Mouse (Mus musculus): Measurements from ENCODE around the gene Sema4g.
"Not testable (repeated sequence)": the region's sequence is repeated elsewhere in the genome, so short reads cannot be mapped to it uniquely, and the experiment has no call there.

The Sema4g gene

DNA sequence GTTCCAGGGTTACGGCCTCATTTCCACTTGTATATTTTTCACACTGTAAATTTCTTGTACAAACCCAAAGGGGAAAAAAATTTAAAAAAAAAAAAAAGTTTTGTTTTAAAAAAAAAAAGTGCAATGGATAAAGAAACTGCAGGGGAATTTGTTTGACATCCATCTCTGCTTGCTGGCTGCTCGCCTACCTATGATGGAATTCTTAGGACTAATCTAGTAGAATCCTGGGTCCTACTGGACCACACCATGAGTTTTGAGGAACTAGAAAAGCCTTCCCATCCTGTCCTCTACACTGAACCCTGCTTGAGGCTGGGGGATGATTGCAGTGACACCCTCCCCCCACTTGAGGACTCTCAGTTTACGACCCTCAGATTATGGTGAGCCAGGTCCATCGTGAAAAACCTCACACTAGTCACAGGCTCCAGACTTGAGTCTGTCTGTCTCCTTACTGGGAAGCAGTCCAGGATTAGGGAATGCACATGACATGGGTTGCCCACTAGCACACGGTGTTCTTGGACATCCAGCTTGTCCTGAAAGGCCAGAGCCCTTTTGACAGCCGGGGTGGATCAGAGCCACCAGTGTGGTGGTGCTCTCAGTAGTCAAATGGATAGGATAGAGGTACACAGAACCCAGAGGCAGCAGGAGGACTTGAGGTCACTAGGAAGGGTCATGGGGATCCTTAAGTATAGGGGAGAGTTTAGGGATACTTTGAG lies 38.2 kb downstream of the Sema4g start:
- DNase-seq: no peak

DNA sequence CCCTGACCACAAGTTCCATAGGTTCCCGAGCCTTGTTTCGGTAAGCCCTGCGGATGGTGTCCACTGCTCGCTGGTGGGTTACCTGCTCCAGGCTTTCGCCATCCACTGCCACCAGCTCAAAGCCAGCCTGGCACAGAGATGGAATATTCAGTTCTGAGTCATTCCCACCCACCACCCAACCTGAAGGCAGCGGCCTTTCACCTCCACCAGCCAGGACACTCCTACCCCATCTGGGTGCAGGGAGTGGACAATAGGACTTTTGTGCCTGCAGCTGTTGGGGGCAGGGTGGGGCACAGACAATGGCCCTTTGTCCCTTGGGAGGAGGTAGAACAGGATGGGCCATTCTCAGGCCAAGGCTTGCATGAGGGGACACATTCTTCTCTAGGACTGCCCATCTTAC lies 38.9 kb downstream of the Sema4g start:
- no peak for DNase-seq

DNA sequence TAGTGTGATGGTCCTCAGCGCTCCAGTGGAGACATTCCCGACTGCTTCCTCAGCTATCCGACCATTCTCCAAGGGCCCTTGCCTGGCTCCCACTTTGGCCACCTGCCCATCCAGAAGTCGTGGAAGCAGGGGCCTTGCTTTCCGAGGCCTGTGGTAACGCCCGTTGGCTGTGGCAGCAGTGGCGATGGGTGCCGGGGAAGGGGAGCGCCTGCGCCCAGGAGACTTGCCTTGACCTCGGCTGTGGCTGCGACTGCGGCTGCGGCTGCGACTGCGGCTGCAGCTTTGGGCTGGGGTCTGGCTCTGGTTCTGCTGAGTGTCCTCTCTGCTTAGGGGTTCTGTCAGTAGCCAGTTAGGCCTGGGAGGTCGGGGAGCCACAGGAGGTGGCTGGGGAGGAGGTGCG lies 39.8 kb downstream of the Sema4g start:
- DNase-seq: no peak

DNA sequence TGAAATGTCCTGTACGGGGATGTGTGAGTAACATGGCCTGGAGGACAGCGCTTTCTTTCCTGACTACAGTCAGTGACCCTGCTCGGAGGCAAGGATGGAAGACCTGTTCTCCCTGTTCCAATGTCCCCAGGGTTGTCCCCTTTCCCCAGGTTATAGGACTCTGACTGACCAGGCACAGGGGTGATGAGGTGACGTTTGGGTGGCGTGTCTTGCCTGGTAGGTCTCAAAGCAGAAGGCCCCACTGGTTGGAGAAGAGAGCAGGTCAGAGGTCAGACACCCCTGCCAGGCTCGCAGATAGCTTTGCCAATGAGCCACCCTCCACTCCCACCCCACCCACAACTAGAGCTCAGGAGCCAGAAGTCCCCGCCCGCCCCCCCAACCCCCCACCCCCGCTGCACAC lies 40.7 kb downstream of the Sema4g start:
- DNase-seq: no peak

DNA sequence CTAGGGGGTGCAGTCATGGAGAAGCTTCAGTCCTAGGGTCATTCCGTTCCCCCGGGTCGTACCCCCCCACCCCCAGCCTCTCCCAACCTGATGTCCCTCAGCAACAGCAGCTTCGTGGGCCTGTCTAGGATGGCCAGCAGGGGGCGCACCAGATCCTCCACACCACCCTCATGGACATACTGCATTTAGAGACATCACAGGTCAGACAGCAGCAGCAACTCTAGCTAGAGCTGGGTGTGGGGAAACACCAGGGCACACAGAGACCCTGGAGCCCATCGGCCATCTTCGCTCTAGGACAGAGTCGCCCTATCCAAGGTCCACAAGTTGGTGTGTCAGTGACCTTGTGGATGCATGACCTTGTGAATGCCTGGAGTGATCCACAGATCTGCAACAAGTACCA lies 41.2 kb downstream of the Sema4g start:
- peak; percentile 78 for DNase-seq

DNA sequence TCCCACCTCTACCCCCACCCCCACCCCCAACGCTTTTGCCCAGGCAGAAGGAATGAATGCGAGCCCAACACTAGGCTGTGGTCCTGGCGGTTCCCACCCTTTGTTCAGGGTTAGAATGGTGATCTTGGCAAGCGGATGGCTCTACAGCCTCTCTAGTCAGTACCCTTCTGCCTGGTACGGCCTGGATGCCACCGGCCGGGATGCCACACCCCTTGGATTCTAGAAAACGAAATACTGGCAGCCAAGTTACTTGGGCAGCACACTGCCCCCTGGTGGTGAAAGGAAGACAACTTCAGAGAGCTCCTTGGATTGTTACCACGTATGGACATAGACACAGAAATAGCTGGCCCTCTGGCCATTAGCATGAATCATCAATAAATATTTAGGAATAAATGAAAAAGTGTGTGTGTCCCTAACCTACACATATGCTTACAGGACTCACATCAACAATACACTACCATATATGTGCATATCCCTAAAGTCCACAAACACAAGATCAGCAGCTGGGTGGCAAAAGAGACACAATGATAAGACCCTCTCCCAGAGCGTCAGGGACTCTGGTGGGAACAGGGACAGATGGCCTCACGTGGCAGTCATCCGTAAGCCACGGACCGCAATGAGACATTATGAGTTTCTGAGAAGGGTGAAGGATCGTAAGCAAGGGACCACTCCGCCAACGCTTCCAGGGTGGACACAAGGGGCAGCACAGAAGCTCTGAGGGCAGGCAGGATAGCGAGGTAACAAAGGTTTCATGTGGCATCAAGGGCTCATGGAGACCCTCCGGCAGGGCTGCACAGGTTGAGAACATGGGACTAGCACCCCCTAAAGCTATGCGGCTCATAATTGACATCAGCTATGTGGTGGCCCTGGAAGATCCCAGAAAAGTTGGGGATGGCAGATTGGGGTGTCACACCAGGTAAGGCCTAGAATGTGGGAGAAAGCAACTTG lies 42.1 kb downstream of the Sema4g start:
- DNase-seq: peak; percentile 82

DNA sequence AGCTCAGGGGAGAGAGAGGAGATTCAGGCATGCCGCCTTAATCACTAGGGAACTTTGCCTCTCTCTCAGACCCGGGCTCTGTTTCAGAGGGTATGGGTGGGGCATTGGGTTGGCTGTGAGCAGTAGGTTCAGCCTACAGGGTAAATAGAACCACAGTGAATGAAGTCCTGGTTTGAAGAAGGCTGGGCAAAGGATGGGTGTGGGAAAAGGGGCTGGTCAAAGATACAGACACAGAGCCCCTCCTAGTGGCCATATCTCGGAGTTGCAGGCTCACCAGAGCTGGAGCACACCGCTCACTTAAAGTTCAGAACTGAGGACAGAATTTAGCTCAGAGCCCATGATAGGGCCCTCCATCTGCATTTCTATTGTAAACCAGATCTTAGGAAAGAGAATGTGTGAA lies 42.9 kb downstream of the Sema4g start:
- peak; percentile 83 for DNase-seq

DNA sequence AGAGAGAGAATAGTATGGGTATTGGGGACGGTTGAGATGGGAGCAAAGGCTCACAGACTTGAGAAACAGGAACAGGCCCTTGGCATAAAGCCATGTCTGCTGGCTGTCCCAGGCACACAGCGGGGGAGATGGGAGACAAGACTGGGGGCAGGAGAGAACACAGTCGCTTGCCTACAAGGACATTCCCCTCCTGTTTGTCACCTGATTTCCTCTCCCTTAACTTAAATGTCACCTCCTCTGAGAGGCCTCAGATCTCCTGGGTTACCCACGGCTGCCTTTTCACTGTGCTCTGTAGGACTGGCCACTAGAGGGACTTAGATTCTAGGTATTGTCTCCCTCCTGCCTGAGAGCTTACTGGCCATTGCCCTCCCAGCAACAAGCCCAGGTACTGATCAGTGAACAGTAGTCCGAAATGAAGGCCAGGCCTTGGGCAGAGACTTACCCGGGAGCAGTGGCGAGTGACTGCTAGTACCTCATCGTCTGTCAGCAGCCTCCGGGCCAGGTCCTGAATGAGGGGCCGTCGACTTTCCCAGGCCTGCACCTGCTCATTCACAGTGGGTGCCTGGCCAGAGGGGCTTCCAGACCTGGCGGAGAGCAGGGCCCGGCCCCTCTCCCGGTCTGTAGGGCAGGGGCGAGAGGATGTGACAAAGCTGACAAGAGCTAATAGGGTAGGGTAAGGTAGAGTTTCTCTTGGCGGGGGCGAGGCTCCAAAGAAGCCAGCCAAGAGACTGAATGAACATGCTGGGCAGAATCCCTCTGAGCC lies 43.9 kb downstream of the Sema4g start:
- DNase-seq: no peak

DNA sequence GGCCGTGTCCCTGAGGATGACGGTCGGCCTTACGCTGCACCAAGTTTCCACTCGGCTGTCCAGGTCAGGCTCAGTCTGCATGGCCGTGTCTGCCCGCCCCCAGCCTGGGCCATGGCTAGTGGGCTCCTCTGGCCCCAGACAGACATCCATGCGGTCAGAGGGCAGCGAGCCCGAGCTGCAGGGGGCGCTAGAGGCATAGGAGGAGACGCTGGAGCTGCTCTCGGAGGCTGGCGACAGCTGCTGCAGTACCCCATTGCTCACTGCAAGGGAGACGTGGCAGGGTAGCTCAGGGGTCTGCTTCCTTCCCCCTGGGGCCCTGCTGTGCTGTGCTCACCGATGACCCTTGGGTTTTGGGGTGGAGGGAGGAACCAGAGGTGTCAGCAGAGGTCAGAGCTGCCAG lies 48.0 kb downstream of the Sema4g start:
- peak; percentile 47 for DNase-seq

DNA sequence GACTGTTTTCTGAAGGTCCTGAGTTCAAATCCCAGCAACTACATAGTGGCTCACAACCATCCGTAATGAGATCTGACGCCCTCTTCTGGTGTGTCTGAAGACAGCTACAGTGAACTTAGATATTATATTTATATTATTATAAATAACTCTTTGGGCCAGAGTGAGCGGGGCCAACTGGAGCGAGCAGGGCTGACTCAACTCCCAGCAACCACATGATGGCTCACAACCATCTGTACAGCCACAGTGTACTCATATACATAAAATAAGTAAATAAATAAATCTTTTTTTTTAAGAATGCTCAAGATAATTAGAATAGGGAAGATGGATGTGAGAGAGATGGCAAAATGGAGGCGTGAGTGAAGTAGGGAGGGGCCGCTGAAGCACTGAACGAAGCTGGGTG lies 49.3 kb downstream of the Sema4g start:
- DNase-seq: not testable (repeated sequence)

DNA sequence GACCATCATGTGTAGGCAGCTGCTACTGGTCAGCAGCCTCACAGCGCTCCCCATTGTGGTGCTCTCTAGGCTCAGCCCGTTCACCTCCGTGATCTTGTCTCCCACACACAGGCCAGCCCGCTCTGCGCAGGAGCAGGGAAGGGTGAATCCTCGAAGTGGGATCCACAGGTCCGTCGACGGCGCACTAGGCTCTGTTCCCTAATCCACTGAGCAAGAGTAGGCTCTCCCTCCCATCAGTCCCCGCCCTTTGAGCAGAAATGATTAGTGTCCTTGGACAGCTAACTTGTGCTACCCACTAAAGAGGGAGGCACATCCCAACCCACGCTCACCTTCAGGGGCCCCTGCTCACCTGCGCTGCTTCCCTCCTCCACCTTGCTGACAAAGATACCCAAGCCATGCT lies 51.3 kb downstream of the Sema4g start:
- DNase-seq: no peak

DNA sequence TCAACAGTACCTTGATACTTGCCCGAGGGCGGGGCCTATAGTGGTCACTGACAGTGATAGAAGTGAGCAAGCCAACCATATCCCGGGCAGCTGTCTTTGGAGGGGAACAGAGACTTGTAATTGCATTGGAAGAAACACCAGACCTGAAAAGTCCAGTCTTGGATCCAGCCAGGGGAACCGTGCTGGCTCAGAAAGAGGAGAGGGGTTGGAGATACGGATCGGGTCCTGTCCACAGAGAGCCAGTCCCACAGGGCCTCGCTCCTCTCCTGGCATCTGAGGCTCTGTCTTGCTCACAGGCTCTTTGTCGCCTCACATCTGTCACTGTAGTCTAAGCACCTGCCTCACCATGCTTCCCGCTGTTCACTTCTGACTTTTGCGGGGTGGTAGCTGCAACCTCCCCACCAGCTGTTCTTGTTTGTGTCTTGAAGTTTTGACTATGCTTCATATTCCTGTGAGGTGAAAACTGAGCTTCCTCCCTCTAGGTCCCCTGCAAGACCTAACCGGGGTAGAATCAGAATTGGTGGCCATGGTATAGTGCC lies 55.6 kb downstream of the Sema4g start:
- DNase-seq: no peak

DNA sequence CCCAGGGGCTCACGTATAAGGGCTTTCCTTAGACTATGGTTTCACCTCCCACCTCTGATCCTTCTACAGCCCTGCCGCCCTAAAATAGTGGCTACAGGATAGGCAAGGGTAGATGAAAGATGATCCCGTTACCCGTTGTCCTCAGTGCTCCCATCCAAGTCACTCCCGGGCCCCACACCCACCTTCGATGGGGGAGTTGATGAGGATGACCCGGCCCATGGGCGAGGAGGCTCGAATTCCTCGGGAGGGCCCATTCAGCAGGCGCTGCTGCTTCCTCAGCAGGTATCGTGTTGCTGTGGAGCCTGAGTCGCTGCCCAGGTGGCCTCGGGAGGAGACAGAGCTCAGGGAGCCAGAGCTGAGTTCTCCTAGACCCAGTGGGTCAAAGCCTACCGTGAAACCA lies 56.3 kb downstream of the Sema4g start:
- no peak for DNase-seq

DNA sequence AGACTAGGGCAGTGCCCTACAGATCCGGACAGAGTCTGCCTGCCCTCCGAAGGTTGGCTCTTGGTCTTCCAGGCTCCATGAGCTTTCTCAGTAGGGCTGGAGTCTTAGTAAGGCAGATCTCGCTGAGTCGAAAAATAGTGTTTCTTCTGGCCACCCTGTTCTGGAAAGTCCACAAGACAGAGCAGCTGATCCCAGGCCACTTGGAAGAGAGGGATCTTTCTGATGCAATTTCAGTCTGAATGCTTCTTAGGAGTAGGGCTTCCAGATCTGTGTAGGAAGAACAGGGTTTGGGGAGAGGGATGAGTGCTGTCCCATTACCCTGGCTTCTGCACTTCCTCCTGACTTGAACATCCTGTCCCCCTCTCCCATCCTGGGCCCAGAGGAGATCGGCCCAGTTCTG lies 56.8 kb downstream of the Sema4g start, which contains the start of gene Pdzd7:
Gene Pdzd7, minus strand, starts transcription at position 67 of the 400 bp plus-strand sequence.
- DNase-seq: no peak

DNA sequence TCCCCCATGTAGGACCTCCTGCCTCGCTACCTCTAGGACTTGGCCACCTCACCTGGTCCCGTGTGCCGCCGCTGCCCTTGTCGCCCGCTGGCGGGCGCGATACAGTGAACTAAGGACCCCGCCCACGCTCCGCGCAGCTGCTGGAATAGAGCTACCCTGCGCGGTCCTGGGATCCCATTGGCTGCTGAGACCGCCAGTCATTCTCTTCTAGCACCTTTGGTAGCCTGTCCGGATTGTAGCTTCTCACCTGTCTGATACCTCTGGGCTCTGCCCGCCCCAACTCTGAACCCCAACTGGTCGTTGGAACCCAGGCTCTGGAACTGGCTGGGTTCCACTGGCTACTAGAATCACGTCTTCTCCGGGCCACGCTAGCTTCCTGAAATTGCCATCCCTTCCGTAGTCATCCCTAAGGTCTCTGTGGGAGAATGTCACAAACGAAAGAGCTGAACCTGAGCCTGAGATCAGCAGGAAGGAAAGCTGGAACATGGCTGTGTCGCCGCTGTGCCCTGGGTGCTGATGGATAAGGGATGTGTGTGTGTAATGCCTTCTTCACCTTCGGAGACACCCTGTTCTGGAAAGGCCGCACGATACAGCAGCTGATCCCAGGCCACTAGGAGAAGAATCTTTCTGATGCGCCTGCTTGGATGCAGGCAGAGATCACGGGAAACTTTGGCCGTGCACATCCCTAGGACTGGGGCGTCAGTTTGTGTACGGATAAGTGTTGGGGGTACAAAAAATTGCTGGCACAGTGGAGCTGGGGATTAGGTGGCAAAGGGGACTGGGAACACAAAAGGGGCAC lies 57.8 kb downstream of the Sema4g start:
- peak; percentile 88 for DNase-seq

DNA sequence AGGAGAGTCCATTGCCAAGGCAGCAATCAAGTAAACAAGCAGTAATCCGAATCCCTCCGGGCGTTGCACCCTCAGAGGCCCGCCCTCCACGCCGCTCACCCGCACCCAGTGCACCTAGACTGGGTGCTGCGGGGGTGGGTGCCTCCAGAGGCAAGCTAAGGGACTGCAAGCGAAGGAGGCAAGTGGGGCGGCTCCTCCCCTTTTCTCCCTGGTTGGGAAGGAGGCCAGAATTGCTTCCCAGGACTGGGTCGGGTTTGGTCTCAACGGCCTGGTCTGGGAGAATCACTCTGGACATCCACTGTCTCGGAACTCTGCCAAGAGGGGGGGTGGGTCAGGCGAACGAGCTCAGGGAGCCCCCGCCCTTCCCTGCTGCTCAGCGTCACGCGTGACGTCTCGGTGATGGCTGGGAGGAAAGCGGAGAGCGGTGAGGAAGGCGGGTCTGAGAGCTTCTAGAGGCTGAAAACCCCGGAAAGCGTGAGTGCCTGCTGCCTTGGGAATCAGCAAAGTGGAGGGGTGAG lies 58.6 kb downstream of the Sema4g start, which contains the start of gene Sfxn3:
Gene Sfxn3, plus strand, starts transcription at position 87 of the 518 bp plus-strand sequence.
- peak; percentile 91 for DNase-seq

DNA sequence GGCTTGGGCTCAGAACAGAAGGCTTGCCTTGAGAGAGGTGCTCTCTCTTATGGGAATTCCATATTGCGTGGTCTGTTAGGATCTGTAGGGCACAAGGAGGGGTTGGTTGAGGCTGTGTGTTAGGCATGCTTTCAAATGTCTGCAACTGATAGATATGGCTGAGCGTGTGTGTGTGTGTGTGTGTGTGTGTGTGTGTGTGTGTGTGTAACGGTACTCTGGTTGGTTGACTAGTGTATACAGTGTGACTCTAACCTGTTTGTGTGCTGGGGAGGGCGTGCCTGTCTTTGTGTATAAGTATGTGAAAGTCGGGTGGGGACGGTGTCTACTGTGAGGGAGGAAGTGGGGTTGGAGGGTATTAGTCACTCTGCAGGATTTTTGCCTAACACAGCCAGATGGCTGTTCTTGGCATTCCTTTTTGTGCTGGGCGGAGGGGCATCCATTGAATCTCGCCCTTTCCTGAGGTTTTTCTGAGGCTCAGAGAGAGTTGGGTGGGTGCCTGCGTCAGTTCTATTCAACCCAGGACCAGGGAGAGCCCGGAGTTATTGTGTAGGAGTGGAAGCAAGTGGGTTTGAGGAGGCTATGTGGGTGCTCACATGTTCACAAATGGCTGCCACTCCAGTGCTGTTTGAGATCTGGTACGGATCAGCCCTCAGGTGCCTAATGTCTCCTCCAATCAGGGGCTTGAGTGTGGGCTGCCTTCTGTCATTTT lies 59.2 kb downstream of the Sema4g start:
- DNase-seq: no peak

DNA sequence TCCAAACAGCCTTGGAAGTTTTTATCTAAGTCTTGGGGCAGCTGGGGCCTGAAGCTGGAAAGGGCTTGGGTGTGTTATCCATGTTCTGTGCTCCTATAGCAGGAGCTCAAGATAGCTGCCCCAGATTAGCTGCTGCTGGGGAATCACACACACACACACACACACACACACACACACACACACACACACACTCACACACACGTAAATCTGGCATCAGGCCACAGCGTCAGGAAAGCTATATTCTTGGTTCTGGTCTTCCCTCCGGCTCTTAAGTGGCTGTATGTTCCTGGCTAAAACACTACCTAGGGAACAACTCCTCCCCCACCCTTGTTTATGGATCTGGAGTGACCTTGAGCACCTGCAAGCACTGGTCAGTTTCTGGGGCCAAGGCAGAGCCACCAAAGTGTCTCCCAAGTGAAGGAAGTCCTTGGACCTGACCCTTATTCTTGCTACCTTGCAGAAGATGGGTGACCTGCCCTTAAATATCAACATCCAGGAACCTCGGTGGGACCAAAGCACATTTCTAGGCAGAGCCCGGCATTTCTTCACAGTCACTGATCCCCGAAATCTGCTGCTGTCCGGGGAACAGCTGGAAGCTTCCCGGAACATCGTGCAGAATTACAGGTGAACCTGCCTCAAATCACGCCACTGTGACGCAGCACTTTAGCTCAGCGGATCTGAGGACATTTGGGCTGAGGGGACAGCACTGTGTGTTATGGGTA lies 59.9 kb downstream of the Sema4g start:
- no peak for DNase-seq

DNA sequence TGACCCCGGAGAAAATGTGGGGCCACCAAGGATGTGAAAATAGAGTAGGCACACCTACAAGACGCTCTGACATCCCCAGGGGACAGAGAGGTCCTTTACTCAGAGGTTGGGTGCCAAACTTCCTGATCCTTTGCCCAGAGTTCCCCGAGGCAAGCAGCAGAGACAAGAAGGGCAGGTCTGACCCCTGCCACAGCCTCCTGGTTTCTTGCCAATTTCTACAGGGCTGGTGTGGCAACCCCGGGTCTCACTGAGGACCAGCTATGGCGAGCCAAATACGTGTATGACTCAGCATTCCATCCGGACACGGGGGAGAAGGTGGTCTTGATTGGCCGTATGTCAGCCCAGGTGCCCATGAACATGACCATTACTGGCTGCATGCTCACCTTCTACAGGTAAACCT lies 60.6 kb downstream of the Sema4g start:
- no peak for DNase-seq
